Mouse (Mus musculus): ENCODE results near the gene Mfsd13b.

Gene Mfsd13b

GRCm38 (mm10) chr7:121044251-121044650, 61.9 kb downstream of the Mfsd13b start:
- peak; percentile 94 for DNase-seq

GRCm38 (mm10) chr7:121045671-121046453, 63.6 kb downstream of the Mfsd13b start:
- DNase-seq = no peak

GRCm38 (mm10) chr7:121047624-121048023, 65.3 kb downstream of the Mfsd13b start:
- no peak for DNase-seq

- peak; percentile 81 for DNase-seq
These were observed 70.8 kb downstream of the Mfsd13b start for GRCm38 (mm10) chr7:121053071-121053470.

- no peak for DNase-seq
These were observed 77.3 kb downstream of the Mfsd13b start for GRCm38 (mm10) chr7:121059477-121060218.

GRCm38 (mm10) chr7:121064309-121064708, 82.0 kb downstream of the Mfsd13b start:
- DNase-seq = no peak

Data from heart, adult 11 months (tissue).